Mouse (Mus musculus) forebrain, embryonic 16.5 days (tissue): ENCODE measurements at regions not wholly inside any gene's neighbourhood (a gene's known extent, or its start where the extent isn't known, plus 50 kb on each side); places are given as distances from the start of the nearest gene placed in this dataset.

Experiments used
- ATAC-seq: fragments of 200-750 bp; cut with Nextera tagmentation; 2 replicates; pipeline ENCODE4 v1.8.0; 2017; ENCODE audit warnings: mild to moderate bottlenecking, moderate library complexity
- H3K27ac ChIP-seq: fragments of 300-500 bp; sonication (generic); 2 replicates; pipeline ENCODE4 v1.5.1; 2014; ENCODE audit warnings: low read length, control low read depth
- H3K27me3 ChIP-seq: fragments of 300-500 bp; sonication (generic); replicated peaks from 2 replicates; pipeline ENCODE4 v1.6.1; 2014; ENCODE audit warnings: low read length; ENCODE audit not compliant: control insufficient read depth, insufficient read depth
- H3K36me3 ChIP-seq: fragments of 300-500 bp; sonication (generic); 2 replicates; pipeline ENCODE4 v1.6.1; 2014; ENCODE audit not compliant: control insufficient read depth, insufficient read depth
- H3K4me1 ChIP-seq: fragments of 300-500 bp; sonication (generic); replicated peaks from 2 replicates; pipeline ENCODE4 v1.6.1; 2014; ENCODE audit warnings: low read length; ENCODE audit not compliant: control insufficient read depth, insufficient read depth
- H3K4me2 ChIP-seq: fragments of 300-500 bp; sonication (generic); 2 replicates; pipeline ENCODE4 v1.6.1; 2014; ENCODE audit warnings: mild to moderate bottlenecking, low read length, control low read depth
- H3K4me3 ChIP-seq: fragments of 300-500 bp; sonication (generic); replicated peaks from 2 replicates; pipeline ENCODE4 v1.5.1; 2014; ENCODE audit warnings: mild to moderate bottlenecking, low read length, control low read depth
- H3K9ac ChIP-seq: fragments of 300-500 bp; sonication (generic); replicated peaks from 2 replicates; pipeline ENCODE4 v1.6.1; 2014; ENCODE audit warnings: low read depth, low read length, control low read depth
- H3K9me3 ChIP-seq: fragments of 300-500 bp; sonication (generic); 2 replicates; pipeline ENCODE4 v1.6.1; 2016; ENCODE audit warnings: low read length; ENCODE audit not compliant: control insufficient read depth
- WGBS: fragments of 180-500 bp; shearing (Covaris S2); extraction: QIAGEN DNeasy Blood & Tissue Kit; methylation state at CpG from one replicate; pipeline ENCODE4 v1.1.7; 2014; 5-methylcytosine and 5-hydroxymethylcytosine counted together

- no peak overlapping the region for H3K9ac ChIP-seq
- 91% methylated on average over 5 of the region's 5 CpGs for WGBS
- H3K4me2 ChIP-seq: no peak overlapping the region
- H3K27ac ChIP-seq: no peak overlapping the region
- no peak for ATAC-seq
- no peaks in the 10 kb centered on the region for H3K36me3 ChIP-seq
- no peak overlapping the region for H3K4me3 ChIP-seq
- H3K9me3 ChIP-seq: no peaks in the 10 kb centered on the region
- no peaks in the 10 kb centered on the region for H3K27me3 ChIP-seq
- no peaks in the 10 kb centered on the region for H3K4me1 ChIP-seq
Measured at GRCm38 (mm10) chr16:76507191-76507746, 133.6 kb upstream of the Nrip1 start.

GRCm38 (mm10) chr16:76506240-76506639 is 132.6 kb upstream of the Nrip1 start:
- H3K9ac ChIP-seq: no peak overlapping the region
- WGBS: 82% methylated on average over 4 of the region's 4 CpGs

GRCm38 (mm10) chr16:76499686-76500400 is 126.2 kb upstream of the Nrip1 start:
- no peak for ATAC-seq
- Histone ChIP-seq H3K27me3 (no peaks in the 10 kb centered on the region), H3K9me3 (no peaks in the 10 kb centered on the region), H3K4me3 (no peak overlapping the region), H3K4me1 (no peaks in the 10 kb centered on the region), H3K36me3 (no peaks in the 10 kb centered on the region), H3K4me2 (no peak overlapping the region), H3K9ac (no peak overlapping the region), H3K27ac (no peak overlapping the region)
- WGBS: 74% methylated on average over 8 of the region's 8 CpGs

More at GRCm38 (mm10) chr16:76506240-76506639, 132.6 kb upstream of the Nrip1 start:
- Histone ChIP-seq H3K9me3 (no peaks in the 10 kb centered on the region), H3K36me3 (no peaks in the 10 kb centered on the region), H3K27me3 (no peaks in the 10 kb centered on the region), H3K4me2 (no peak overlapping the region), H3K4me3 (no peak overlapping the region), H3K4me1 (no peaks in the 10 kb centered on the region), H3K27ac (no peak overlapping the region)
- ATAC-seq: no peak

- H3K27ac ChIP-seq: no peak overlapping the region
- H3K9me3 ChIP-seq: no peaks in the 10 kb centered on the region
- peak; percentile 73 for ATAC-seq
- H3K4me3 ChIP-seq: no peak overlapping the region
- H3K27me3 ChIP-seq: no peaks in the 10 kb centered on the region
- H3K4me1 ChIP-seq: no peaks in the 10 kb centered on the region
- no peaks in the 10 kb centered on the region for H3K36me3 ChIP-seq
- WGBS: 38% methylated on average over 2 of the region's 2 CpGs
- H3K4me2 ChIP-seq: no peak overlapping the region
- H3K9ac ChIP-seq: no peak overlapping the region
Measured at GRCm38 (mm10) chr16:76498233-76498632, 124.6 kb upstream of the Nrip1 start.

- Histone ChIP-seq H3K27ac (no peak overlapping the region), H3K4me3 (no peak overlapping the region), H3K9ac (no peak overlapping the region), H3K4me2 (no peak overlapping the region), H3K9me3 (no peaks in the 10 kb centered on the region), H3K36me3 (no peaks in the 10 kb centered on the region), H3K4me1 (no peaks in the 10 kb centered on the region), H3K27me3 (no peaks in the 10 kb centered on the region)
- ATAC-seq: peak; percentile 63; the same call in 1 of the 2 replicates
- WGBS: 79% methylated on average over 12 of the region's 12 CpGs
Measured at GRCm38 (mm10) chr16:76497041-76497808, 123.6 kb upstream of the Nrip1 start.

- no peak for ATAC-seq
Measured at GRCm38 (mm10) chr16:76483419-76483818, 109.8 kb upstream of the Nrip1 start.

GRCm38 (mm10) chr16:76481966-76482365 is 108.3 kb upstream of the Nrip1 start:
- no peak overlapping the region for H3K4me2 ChIP-seq
- H3K4me3 ChIP-seq: no peak overlapping the region
- ATAC-seq: no peak
- H3K27me3 ChIP-seq: no peaks in the 10 kb centered on the region
- WGBS: 93% methylated on average over 4 of the region's 4 CpGs
- H3K4me1 ChIP-seq: no peaks in the 10 kb centered on the region
- H3K9ac ChIP-seq: no peak overlapping the region
- H3K27ac ChIP-seq: no peak overlapping the region
- H3K9me3 ChIP-seq: no peaks in the 10 kb centered on the region
- no peaks in the 10 kb centered on the region for H3K36me3 ChIP-seq

More at GRCm38 (mm10) chr16:76483419-76483818, 109.8 kb upstream of the Nrip1 start:
- H3K27ac ChIP-seq: no peak overlapping the region
- H3K4me2 ChIP-seq: no peak overlapping the region
- 90% methylated on average over 5 of the region's 5 CpGs for WGBS
- no peaks in the 10 kb centered on the region for H3K36me3 ChIP-seq
- H3K27me3 ChIP-seq: no peaks in the 10 kb centered on the region
- no peak overlapping the region for H3K4me3 ChIP-seq
- no peaks in the 10 kb centered on the region for H3K9me3 ChIP-seq
- no peaks in the 10 kb centered on the region for H3K4me1 ChIP-seq
- H3K9ac ChIP-seq: no peak overlapping the region

GRCm38 (mm10) chr16:76477474-76477873 is 103.8 kb upstream of the Nrip1 start:
- Histone ChIP-seq H3K4me3 (no peak overlapping the region), H3K4me1 (no peaks in the 10 kb centered on the region), H3K9me3 (no peaks in the 10 kb centered on the region), H3K9ac (no peak overlapping the region), H3K27ac (no peak overlapping the region), H3K4me2 (no peak overlapping the region), H3K36me3 (no peaks in the 10 kb centered on the region), H3K27me3 (no peaks in the 10 kb centered on the region)
- 89% methylated on average over 8 of the region's 8 CpGs for WGBS
- no peak for ATAC-seq

GRCm38 (mm10) chr16:76474481-76474880 is 100.9 kb upstream of the Nrip1 start:
- no peak overlapping the region for H3K4me2 ChIP-seq
- no peaks in the 10 kb centered on the region for H3K27me3 ChIP-seq
- no peak overlapping the region for H3K27ac ChIP-seq
- ATAC-seq: no peak
- no peak overlapping the region for H3K4me3 ChIP-seq
- WGBS: 92% methylated on average over 6 of the region's 6 CpGs
- no peaks in the 10 kb centered on the region for H3K9me3 ChIP-seq
- no peak overlapping the region for H3K9ac ChIP-seq
- no peaks in the 10 kb centered on the region for H3K4me1 ChIP-seq
- no peaks in the 10 kb centered on the region for H3K36me3 ChIP-seq
